Mouse (Mus musculus) cortical plate, adult 2 months (tissue): ENCODE measurements around the gene Fam110c. TPM values are rescaled to one million over a fixed set of nuclear protein-coding genes. Genes with fewer than 3 reads are reported as not detected.

Source experiments
- H3K27ac ChIP-seq: fragments of 200-500 bp; 2 replicates; pipeline ENCODE4 v1.5.1; 2012; ENCODE audit warnings: low read length, control low read depth, inconsistent platforms; ENCODE audit not compliant: insufficient read depth
- H3K4me1 ChIP-seq: fragments of 200-500 bp; 2 replicates; pipeline ENCODE4 v1.6.1; 2011; ENCODE audit warnings: low read length; ENCODE audit not compliant: control insufficient read depth, insufficient read depth
- H3K4me3 ChIP-seq: fragments of 200-500 bp; 2 replicates; pipeline ENCODE4 v1.5.1; 2011; ENCODE audit warnings: mild to moderate bottlenecking, low read length, control low read depth; ENCODE audit not compliant: insufficient read depth
- CTCF ChIP-seq: fragments of 200-500 bp; IDR thresholded peaks from 2 replicates; pipeline ENCODE4 v1.5.1; 2011; ENCODE audit warnings: mild to moderate bottlenecking, control low read depth, low read length; ENCODE audit not compliant: insufficient read depth; ENCODE audit errors: extremely low read depth
- POLR2A ChIP-seq: fragments of 200-500 bp; IDR thresholded peaks from 2 replicates; pipeline ENCODE4 v1.6.1; 2011; ENCODE audit warnings: mild to moderate bottlenecking, low read length, control low read depth; ENCODE audit not compliant: insufficient read depth; ENCODE audit errors: extremely low read depth
- polyA plus RNA-seq: library from polyadenylated mRNA; depleted of rRNA; stranded (reverse); fragments of >200 nt; gene quantifications from 2 replicates; pipeline ENCODE4 v1.2.3, GENCODE M21; 2012

The Fam110c gene
- polyA plus RNA-seq, 1 experiment: not detected

DNA sequence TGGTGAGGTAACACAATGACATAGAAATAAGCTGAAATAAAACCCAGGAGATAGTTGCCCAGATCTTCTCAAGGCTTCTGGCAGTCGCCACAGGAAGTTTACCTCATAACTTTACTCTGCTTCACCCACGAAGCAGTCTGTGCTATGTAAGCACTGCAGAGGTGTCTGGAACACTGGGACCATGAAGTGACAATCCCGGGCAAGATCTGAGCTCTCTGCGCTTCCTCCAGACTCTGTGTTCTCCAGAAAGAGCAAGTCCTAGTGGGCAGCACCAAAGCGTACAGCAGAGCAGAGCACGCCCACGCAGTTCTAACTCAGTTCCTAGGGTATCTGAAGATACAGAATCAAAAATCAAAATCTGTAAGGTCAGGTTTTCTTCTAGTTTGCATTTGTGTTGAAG, 3.4 kb downstream of the Fam110c start:
- Histone ChIP-seq H3K27ac (no peak overlapping the region), H3K4me1 (peaks cover 3% of the 10 kb centered on the region; the same call in 1 of the 2 replicates), H3K4me3 (no peak overlapping the region)
- TF ChIP-seq CTCF: no peak
- TF ChIP-seq POLR2A: no peak

DNA sequence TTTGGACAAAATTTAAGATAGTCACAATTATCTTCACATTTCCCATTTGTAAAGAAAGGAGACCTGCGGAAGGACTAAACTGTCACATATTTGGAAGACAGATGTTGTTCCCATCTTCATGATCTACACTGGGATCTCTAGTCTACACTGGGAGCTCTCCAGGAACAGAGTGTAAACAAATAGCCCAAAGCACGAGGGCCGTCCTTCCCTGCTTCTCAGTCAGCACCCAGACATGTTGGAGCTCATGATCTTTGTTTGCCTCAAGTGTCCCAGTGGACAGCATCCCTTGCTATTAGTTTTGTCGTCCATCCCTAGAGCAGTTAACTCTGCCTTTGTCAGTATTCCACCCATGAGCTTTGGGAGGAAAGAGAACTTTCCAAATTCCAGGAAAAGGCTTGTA, 4.4 kb downstream of the Fam110c start:
- TF ChIP-seq CTCF: no peak
- TF ChIP-seq POLR2A: no peak
- Histone ChIP-seq H3K4me3 (no peak overlapping the region), H3K27ac (no peak overlapping the region), H3K4me1 (peaks cover 3% of the 10 kb centered on the region; the same call in 1 of the 2 replicates)

DNA sequence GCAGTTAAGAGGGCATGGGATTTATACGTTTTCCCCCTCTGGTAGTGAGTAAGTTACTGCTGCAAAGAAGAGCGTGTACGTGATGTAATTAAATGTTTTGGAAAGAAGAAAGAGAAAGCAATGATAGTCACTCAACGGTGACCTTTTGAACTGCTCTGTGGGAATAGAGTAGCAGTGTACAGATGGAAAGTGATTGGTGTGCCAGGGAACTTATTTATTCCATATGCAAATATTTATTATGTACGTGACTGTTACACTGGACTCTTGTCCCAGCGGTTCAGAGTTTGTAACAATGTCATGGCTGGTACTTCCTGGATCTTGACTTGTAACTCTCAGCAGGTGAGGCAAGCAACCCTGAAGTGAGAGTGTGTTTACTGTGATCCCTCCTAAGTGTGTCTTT, 6.7 kb downstream of the Fam110c start:
- no peak overlapping the region for H3K27ac ChIP-seq
- H3K4me1 ChIP-seq: no peaks in the 10 kb centered on the region
- no peak overlapping the region for H3K4me3 ChIP-seq
- TF ChIP-seq POLR2A (no peak), CTCF (no peak)

DNA sequence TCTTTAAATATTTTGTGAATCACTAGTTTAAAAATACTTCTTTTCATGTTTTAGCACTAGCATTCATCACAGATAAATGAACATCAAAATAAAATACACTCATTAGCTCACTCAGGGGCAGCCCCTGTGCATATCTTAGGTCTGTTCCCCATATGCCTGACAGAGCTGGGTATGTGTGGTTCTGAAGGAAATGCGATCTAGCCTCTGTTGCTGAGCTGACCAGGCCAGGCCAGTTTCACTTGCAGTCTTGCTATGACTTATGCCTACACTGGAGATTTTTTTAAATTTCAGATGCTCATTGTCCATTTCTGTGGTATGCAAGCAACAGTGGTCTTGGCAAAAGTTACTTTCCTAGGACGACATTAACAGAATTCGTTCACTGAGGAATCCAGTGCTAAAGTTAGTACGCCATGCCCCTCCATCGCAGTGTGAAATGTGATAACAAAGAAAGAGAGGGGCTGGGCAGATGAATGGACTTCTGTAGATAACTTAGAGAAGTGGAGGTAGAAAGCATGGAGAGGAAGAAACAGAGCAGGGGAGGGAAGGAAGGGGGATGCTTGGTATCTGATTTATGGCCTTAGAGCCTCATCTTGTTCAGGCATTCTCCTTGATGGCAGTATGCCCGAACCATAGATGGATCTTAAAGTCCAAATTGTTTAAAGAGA, 7.4 kb downstream of the Fam110c start:
- no peak overlapping the region for H3K27ac ChIP-seq
- TF ChIP-seq POLR2A (no peak), CTCF (no peak)
- no peak overlapping the region for H3K4me3 ChIP-seq
- no peaks in the 10 kb centered on the region for H3K4me1 ChIP-seq

DNA sequence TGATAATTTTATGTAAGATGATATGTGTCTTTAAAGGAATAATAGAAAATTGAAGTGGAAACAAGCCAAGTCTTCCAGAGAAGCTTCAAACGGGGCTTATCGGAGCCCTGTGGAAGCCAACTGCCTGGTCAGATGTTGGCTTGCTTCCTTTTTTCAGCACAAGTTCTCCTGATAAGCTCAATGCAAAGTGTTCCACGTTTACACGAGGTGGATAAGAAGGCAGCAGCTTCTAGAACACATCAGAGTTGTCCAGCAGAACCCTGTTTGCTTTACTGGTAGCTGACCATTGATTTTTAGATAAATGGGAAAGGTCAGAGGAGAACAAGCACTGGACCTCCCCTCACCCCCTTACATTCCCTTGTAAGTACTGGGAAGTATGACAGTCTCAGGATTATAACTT, 9.3 kb downstream of the Fam110c start:
- Histone ChIP-seq H3K4me1 (no peaks in the 10 kb centered on the region), H3K27ac (no peak overlapping the region), H3K4me3 (no peak overlapping the region)
- TF ChIP-seq POLR2A: no peak

DNA sequence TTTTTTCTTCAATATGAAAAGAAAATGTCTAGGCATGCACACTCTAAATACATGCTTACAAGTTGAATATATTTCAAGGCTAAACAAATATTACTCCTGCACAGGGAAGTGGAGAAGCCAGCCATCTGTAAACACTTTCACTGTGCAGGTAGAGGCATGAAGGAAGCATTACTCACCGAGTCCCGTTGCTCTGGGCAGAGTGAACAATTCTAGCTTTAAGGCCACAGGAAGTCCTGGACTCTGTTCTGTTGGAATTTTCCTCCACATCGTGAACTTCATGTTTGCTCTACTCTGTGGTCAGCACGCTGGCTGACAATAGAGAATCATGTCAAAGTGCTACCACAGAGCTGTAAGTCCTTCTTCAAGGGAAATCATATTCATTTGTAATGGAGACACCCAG, 9.7 kb downstream of the Fam110c start:
- Histone ChIP-seq H3K27ac (no peak overlapping the region), H3K4me1 (no peaks in the 10 kb centered on the region)
- TF ChIP-seq CTCF (no peak), POLR2A (no peak)

DNA sequence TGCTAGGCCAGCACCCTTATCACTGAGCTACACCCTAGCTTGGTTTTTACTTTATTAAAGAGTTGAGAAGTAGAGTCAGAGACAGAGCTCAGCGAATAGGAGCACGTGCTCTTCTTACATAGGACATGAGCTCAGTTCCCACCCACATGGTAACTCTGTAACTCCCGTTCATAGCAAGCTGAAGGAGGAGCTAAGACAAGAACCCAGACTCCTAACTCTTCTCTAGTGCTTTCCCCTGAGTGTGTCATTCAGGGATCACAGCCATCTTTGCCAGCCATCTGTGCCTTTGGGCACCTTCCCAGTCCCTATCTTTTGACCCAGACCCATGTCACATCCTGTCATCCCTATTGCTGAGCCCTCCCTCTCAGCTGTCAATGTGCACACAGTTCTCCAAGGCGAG, 13.4 kb downstream of the Fam110c start:
- TF ChIP-seq CTCF (no peak), POLR2A (no peak)
- H3K4me1 ChIP-seq: no peaks in the 10 kb centered on the region
- H3K27ac ChIP-seq: no peak overlapping the region
- H3K4me3 ChIP-seq: no peak overlapping the region

More for the DNA sequence above, 9.7 kb downstream of the Fam110c start:
- H3K4me3 ChIP-seq: no peak overlapping the region

DNA sequence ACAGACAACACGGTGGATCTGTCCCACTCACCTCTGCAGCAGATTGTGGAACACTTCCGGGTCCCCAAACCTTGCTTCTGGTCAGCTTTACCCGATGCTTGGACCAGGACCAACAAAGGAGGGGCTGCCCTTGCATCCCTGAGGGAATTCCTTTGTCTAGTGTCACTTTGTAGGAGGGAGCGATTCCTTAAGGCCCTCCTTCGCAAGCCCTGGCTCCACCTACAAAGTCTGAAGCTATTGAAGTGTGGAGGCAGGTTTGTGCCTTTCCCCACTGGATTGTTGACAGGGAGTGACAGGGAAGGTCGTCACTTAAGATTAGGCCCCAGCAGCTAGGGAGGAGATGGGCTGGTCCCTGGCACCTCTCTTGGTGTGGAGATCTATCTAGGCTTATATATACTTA, 16.7 kb downstream of the Fam110c start:
- Histone ChIP-seq H3K27ac (no peak overlapping the region), H3K4me3 (no peak overlapping the region), H3K4me1 (no peaks in the 10 kb centered on the region)
- TF ChIP-seq POLR2A (no peak), CTCF (no peak)

DNA sequence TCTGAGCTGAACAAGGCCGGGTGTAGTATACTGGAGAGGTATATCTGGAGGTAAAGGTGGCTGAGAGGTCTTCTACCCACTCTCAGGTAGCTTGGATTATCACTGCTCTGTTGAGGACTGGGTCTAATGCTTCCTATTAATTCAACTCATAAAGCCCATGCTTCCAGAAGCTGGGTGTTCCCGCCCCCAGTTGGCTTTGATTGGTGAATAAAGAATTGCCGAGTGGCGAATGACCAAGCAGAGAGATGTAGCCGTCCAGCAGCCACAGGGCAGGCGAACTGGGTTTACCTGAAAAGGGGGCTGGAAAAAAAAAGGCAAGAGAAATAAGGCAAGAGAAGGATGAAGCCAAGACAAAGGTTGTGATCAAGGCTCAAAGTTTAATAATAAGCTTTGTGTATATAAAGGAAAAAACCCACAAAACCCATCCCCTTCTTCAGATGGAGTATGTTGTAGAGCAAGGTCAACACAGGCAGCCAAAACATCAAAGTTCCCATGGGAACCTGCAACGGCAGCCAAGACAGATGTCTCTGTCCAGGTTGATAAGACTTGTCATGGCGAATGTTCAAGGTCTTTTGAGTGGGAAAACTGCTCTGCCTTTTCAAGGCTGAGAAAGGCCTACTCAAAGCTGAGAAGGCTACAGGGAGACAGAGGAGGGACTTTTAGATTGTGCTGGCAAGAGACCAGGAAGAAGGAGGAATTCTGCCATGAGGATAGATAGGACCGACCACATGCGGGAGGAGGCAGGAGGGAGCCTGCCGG, 17.4 kb downstream of the Fam110c start:
- TF ChIP-seq POLR2A (no peak), CTCF (no peak)
- Histone ChIP-seq H3K27ac (no peak overlapping the region), H3K4me3 (no peak overlapping the region), H3K4me1 (no peaks in the 10 kb centered on the region)

DNA sequence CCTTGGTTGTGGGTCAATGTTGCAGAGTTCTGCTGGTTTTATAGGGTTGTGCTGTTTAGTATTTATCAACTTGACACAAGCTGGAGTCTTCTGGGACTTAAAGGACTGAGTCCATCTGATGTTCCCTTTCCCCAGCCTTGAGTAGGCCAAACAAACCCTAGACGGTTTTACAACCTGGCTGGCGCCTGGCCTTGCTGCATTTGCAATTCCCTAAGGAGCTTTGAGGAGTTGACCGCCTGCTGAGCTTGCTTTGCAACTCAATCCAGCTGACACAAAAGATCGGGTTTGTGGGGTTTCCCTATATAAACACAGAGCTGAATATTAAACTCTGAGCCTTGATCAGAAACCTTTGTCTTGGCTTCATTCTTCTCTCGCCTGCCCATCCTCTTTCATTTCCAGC, 18.8 kb downstream of the Fam110c start:
- H3K27ac ChIP-seq: no peak overlapping the region
- no peak overlapping the region for H3K4me3 ChIP-seq
- no peaks in the 10 kb centered on the region for H3K4me1 ChIP-seq
- TF ChIP-seq CTCF: no peak
- TF ChIP-seq POLR2A: no peak
